Mouse (Mus musculus): ENCODE measurements around the gene Ppp1r9a.

The Ppp1r9a gene

DNA sequence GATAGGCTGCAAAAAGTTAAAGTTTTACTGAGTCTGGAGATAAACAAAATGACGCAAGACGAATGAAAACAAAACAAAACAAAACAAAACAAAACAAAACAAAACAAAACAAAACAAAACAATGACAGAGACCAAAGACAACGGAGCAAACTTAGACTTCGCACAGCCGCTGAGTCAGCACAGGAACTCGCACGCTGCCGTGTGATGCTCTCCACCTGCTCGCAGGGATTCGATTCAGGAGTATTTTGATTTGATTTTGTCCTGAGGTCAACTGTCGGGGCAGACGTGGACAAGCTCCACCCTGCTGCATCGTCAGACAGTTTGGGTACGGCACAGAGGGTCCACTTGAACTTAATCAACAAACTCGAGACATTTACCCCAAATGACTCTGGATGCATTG is 105.9 kb downstream of the Ppp1r9a start:
- no peak for DNase-seq

GRCm38 (mm10) chr6:5010553-5011416 is 108.1 kb downstream of the Ppp1r9a start:
- no peak for DNase-seq

- no peak for DNase-seq
Observed at GRCm38 (mm10) chr6:5012794-5013193, 110.1 kb downstream of the Ppp1r9a start.

DNA sequence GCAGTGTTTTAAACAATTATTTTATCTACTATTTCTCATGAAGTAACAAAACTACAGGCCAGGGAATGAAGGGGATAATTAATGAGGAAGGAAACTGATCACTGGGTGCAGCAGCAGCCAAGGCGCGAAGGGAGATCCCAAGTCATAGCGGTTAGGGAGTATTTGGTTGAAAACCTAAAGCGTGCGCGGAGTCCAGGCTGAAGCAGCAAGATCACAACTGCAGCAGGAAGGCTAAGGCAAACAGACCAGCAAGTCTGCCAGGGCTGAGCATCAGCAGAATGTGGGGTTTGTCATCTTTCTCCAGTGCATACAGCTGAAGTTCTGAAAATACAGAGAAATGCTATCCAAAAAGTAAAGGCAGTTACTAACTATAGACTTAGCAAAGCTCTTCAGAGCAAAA is 111.8 kb downstream of the Ppp1r9a start:
- no peak for DNase-seq

DNA sequence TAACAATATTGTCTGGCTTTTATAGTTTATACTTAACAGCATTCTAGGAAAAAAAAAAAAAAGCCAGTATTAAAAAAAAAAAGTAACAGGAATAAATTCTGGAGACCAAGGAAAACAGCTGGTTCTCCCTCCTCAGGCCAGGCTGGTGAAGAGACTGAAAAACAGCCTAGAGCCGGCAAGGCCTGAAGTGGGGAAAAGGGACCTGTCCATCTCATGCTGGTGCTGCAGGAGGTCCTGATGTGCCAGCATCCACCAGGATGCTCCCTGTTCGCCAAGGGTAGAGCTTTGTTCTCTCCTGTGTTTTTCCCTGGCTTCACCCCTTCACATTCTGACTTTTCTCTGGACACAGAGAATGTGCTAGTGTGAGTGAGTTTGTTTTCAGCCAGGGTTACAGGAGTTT is 112.5 kb downstream of the Ppp1r9a start:
- DNase-seq = no peak

DNA sequence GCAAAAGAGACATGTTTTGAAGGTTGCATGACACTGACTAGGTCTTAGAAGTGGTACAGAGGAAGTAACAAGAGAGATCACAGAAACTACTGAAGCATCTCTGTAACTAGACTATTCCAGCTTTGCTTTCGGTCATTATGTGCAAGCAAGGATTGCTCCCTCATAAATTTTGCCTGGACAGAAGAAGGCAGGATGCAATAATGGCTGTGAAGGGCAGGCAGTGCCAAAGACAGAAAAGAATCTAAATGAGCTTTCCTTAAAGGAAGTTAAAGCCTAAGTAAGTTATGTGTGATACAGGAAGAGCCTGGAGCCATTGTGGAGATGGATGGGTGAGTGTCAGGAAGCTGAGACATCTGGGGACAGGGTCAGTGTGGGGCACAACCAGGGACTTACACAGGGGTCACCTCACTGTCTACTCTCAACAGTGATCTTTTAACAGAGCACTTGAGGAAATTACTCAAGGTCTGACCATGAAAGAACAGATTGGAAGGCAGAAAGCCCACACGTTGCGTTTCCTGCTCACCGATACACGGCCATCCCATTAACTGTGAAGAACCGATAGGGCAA is 115.3 kb downstream of the Ppp1r9a start:
- no peak for DNase-seq

- DNase-seq = no peak
Observed at GRCm38 (mm10) chr6:5019208-5019607, 116.5 kb downstream of the Ppp1r9a start.

- no peak for DNase-seq
Observed at GRCm38 (mm10) chr6:5019969-5020368, 117.3 kb downstream of the Ppp1r9a start.

- DNase-seq = no peak
Observed at GRCm38 (mm10) chr6:5020510-5020909, 117.8 kb downstream of the Ppp1r9a start.

DNA sequence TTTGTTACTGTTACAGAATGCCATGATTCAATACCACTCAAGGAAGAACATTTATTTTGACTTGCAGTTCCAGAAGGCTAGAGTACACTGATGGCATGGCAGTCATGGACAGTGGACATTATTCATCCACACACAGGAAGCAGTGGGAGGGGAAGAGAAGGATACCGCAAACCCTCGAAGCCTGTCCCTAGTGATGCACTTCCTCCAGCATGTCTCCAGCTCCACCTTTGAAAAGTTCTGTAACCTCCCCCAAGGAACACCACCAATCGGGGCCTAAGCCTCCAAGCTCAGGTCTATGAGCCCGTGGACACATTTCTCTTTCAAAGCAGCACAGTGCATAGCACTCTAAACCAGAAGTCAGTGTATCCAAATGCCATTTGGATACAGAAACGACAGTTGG is 120.0 kb downstream of the Ppp1r9a start:
- DNase-seq = no peak

GRCm38 (mm10) chr6:5024893-5025292 is 122.2 kb downstream of the Ppp1r9a start:
- no peak for DNase-seq

DNA sequence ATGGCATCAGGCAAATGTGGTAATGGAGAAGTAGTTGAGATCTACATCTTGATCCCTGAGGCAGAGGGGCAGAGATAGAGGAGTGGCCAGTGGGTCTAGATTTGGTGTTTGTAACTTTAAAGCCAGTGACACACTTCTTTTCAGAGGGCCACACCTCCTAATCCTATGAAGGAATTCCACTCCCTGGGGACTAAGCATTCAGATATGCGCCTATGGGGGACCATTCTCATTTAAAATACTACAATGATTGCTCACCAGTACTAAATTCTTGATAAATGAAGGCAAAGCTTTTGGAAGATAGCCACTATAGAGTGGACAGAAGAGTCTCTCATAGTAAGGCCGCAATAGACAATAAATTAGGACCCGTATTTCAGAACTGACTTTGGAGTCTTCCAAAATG is 124.1 kb downstream of the Ppp1r9a start:
- no peak for DNase-seq

- DNase-seq = no peak
Observed at GRCm38 (mm10) chr6:5027213-5027612, 124.5 kb downstream of the Ppp1r9a start.

- DNase-seq = no peak
Observed at GRCm38 (mm10) chr6:5027801-5028200, 125.1 kb downstream of the Ppp1r9a start.

DNA sequence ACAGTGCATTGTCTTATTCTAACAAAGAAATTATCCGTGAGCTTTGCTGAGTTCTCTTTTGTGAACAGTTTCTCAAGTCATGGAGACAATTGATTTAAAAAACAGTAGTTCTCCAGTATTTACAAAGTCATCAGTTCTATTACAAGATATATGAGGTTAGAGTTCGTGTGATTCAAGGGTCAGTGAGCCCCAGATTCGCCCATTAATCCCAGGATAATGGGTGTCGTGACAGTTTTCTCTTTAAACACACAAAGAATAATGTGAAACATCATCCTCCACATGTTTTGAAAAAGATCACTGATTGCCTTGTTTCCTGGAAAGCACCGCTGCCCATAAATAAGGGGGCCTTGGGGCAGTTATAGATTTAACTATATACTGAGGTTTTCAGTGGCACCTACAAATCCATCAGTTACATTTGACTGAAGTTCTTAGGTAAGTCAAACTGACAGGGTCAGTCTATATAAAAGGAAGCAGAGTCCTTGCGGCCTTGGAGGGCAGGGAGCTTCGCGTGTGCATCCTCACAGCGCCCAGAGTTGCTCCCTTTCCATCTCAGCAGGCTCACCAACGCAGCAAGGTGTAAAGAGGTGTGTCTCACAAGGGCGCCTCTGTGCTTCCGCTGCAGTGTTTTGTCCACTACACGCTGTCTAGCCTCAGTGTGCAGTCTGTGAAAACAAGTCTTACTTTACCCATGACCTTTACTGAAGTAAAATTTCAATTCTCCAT is 126.6 kb downstream of the Ppp1r9a start:
- DNase-seq = no peak

DNA sequence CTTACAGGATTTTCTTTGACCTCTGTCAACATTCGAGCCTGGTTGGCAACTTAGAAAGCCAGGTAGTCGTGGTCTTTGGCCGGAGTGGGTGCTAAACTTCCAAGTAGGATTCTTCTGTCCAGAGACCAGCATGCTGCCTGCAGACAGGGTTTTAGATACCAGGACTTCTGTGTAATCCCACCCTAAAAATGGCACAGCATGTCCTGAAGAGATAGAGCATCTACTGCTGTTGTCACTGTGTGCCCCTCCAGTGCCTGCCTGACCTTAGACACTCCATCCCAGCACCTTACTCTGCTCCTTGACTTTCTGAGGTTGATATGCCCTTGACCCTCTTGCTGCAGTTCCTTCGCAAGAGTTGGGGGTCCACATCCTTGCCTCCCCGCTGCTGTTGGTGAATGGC is 127.2 kb downstream of the Ppp1r9a start:
- no peak for DNase-seq

- no peak for DNase-seq
Observed at GRCm38 (mm10) chr6:5032986-5033633, 130.4 kb downstream of the Ppp1r9a start.

DNA sequence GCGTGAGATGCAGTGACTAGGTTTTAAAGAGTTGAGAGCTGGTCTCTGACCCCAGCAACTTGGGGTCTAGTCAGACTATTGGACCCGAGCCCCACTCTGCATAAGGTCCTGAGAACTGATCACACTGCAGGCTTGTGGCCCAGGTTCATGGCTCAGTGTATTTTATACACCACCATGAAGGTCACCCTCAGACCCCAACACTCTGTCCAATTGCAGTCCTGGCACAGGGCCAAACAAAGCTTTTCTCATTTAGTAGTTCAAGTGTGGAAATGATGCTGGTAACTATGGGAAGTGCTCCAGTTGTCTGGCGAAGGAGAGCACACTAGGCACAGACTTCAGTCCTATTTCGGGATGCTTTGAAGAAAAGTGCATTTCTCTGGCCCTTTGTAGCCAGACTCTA is 134.5 kb downstream of the Ppp1r9a start:
- DNase-seq = peak; percentile 47 to 57

DNA sequence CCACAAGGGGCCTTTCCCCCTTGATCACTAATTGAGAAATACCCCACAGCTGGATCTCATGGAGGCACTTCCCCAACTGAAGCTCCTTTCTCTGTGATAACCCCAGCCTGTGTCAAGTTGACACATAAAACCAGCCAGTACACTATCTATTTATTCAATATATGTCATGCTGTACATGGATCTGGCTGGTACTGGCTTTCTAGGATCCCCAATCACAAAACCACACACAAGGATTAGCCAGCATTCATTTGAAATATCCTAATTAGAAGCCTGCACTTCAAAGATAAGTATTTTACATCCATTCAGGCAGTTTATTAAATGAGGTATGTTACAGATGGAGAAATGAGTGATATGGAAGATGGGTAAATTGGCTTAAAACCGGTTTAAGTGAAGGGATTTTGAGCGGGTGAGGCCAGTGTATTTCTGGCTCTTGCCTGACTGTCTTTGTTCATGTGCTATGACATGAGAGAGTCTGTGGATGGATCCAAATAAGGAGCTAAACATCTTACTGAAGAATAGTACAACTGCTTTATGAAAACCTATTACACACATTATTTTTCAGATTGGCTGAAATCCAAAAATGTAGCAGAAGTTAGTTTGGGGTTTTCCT is 135.5 kb downstream of the Ppp1r9a start:
- DNase-seq = no peak

GRCm38 (mm10) chr6:5039316-5039715 is 136.6 kb downstream of the Ppp1r9a start:
- no peak for DNase-seq

DNA sequence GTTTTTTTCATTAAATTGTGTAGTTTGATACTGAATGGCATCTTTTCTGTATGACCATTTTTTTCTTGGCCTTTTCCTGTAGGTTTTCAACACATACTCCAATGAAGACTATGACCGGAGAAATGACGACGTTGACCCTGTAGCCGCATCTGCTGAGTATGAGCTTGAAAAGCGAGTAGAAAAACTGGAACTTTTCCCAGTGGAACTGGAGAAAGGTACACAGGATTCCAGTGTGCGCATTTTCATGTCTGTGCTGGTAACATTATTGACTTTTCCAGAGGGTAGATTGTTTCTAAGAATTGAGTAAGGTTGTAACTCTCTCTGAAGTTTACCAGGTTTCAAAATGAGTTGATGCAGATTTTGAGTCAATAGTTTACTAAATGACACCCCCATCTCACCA is 143.1 kb downstream of the Ppp1r9a start:
- DNase-seq = no peak

GRCm38 (mm10) chr6:5048025-5048424 is 145.3 kb downstream of the Ppp1r9a start:
- no peak for DNase-seq

DNA sequence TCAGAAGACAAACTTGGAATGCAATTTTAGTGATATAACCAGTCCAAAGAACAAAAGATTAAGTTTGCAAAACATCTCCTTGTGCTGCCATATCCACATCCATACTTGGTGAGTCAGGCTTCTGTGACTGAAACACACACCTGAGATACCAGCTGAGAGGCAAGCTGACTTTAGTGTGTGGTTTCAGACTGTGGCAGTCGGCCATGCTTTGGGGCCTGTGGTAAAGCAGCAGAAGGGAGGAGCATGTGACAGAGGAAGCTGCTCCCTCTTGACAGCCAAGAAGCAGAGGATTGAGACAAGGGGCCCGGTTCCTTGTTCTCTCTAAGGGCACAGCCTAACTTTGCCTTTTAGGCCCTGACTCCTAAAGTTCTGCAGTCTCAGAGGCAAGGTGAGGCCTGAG is 149.6 kb downstream of the Ppp1r9a start:
- DNase-seq = peak; percentile 38 to 53
